Comparison of ENCODE assay signal across 28 mouse cellular contexts in genomic region chr12:112857021-112857925, GRCm38 (mm10). TPM values are rescaled to one million over a fixed set of nuclear protein-coding genes. Genes with fewer than 3 reads are reported as not detected.
DNase-seq lines count a peak whose midpoint lies in the region; ATAC-seq and TF ChIP-seq lines count a peak whose summit lies in the region.
"Had no signal": no experiment of that assay in that cellular context is flagged by ENCODE, and none has a peak within 500 bp of the region (broad histone marks: within the 10 kb centered on the region; RNA-seq: fewer than 3 reads in every experiment).

No protein-coding gene starts in this region.

- H3K27ac ChIP-seq in heart, embryonic 10.5 days = no peak overlapping the region
- no peak overlapping the region for H3K27ac ChIP-seq in neural tube, embryonic 11.5 days (ENCODE audit: low read depth, low read length)
- H3K27ac ChIP-seq in neural tube, embryonic 15.5 days (replicated peaks) = no peak overlapping the region
- no peak overlapping the region for H3K27ac ChIP-seq in intestine, postnatal 0 days (ENCODE audit: low read depth, low read length)
- H3K27ac ChIP-seq: embryonic facial prominence, embryonic 13.5 days; forebrain, embryonic 13.5 days; gastrocnemius, adult 2 months; hindbrain, embryonic 13.5 days; kidney, postnatal 0 days; layer of hippocampus, adult 2 months; limb, embryonic 12.5 days; liver, embryonic 12.5 days; neural tube, embryonic 13.5 days; stomach, postnatal 0 days had no signal

- no peaks in the 10 kb centered on the region for H3K9me3 ChIP-seq in heart, embryonic 10.5 days
- H3K9me3 ChIP-seq in neural tube, embryonic 11.5 days (ENCODE audit: control insufficient read depth, low read length) = no peaks in the 10 kb centered on the region
- H3K9me3 ChIP-seq in neural tube, embryonic 15.5 days (replicated peaks) = no peaks in the 10 kb centered on the region
- no peaks in the 10 kb centered on the region for H3K9me3 ChIP-seq in intestine, postnatal 0 days (ENCODE audit: control insufficient read depth)
- H3K9me3 ChIP-seq: embryonic facial prominence, embryonic 13.5 days; forebrain, embryonic 13.5 days; hindbrain, embryonic 13.5 days; limb, embryonic 12.5 days; liver, embryonic 12.5 days; neural tube, embryonic 13.5 days had no signal

- H3K27me3 ChIP-seq in heart, embryonic 10.5 days (ENCODE audit: insufficient read depth, poor library complexity, severe bottlenecking) = no peaks in the 10 kb centered on the region; the same call in 1 of the 2 replicates
- H3K27me3 ChIP-seq in neural tube, embryonic 11.5 days (ENCODE audit: control insufficient read depth, insufficient read depth, low read length) = no peaks in the 10 kb centered on the region
- H3K27me3 ChIP-seq in neural tube, embryonic 15.5 days (replicated peaks) = no peaks in the 10 kb centered on the region
- H3K27me3 ChIP-seq in intestine, postnatal 0 days (replicated peaks; ENCODE audit: control insufficient read depth, insufficient read depth, low read length) = no peaks in the 10 kb centered on the region
- H3K27me3 ChIP-seq: embryonic facial prominence, embryonic 13.5 days; forebrain, embryonic 13.5 days; hindbrain, embryonic 13.5 days; limb, embryonic 12.5 days; neural tube, embryonic 13.5 days had no signal

- no peak overlapping the region for H3K4me2 ChIP-seq in neural tube, embryonic 11.5 days (ENCODE audit: low read depth)
- no peak overlapping the region for H3K4me2 ChIP-seq in neural tube, embryonic 15.5 days
- H3K4me2 ChIP-seq in intestine, postnatal 0 days (replicated peaks; ENCODE audit: low read depth) = no peak overlapping the region
- H3K4me2 ChIP-seq: embryonic facial prominence, embryonic 13.5 days; forebrain, embryonic 13.5 days; heart, embryonic 11.5 days; hindbrain, embryonic 13.5 days; limb, embryonic 12.5 days; liver, embryonic 12.5 days; neural tube, embryonic 13.5 days had no signal

- no peak overlapping the region for H3K4me3 ChIP-seq in heart, embryonic 10.5 days
- no peak overlapping the region for H3K4me3 ChIP-seq in neural tube, embryonic 11.5 days (ENCODE audit: low read depth, low read length)
- H3K4me3 ChIP-seq in neural tube, embryonic 15.5 days (replicated peaks) = no peak overlapping the region
- no peak overlapping the region for H3K4me3 ChIP-seq in intestine, postnatal 0 days (ENCODE audit: low read depth, low read length)
- H3K4me3 ChIP-seq: embryonic facial prominence, embryonic 13.5 days; erythroblast, embryonic 14.5 days; forebrain, embryonic 13.5 days; gastrocnemius, adult 2 months; hindbrain, embryonic 13.5 days; layer of hippocampus, adult 2 months; limb, embryonic 12.5 days; liver, embryonic 12.5 days; neural tube, embryonic 13.5 days had no signal

- DNase-seq in heart, adult 11 months = peak; percentile 84
- DNase-seq in heart, embryonic 10.5 days (ENCODE audit: low spot score) = no peak
- DNase-seq in neural tube, embryonic 11.5 days (ENCODE audit: low spot score) = peak; percentile 7
- DNase-seq in naive thymus-derived CD4-positive, alpha-beta T cell, adult 2 months (ENCODE audit: low read depth) = peak; percentile 64
- DNase-seq in thymus, postnatal 25 days = peak; percentile 55
- DNase-seq: cerebellum, adult 18-20 months; cerebellum, postnatal 14 days; embryo, embryonic 11 days; gastrocnemius, adult 2 months; heart, postnatal 36 days; kidney, adult 2 months; lung, adult 2 months; midbrain, embryonic 14.5 days had no signal

- 66% methylated on average over 9 of the region's 9 CpGs for WGBS in heart, embryonic 10.5 days
- WGBS in neural tube, embryonic 11.5 days = 71% methylated on average over 9 of the region's 9 CpGs
- WGBS in neural tube, embryonic 15.5 days = 75% methylated on average over 9 of the region's 9 CpGs
- WGBS in intestine, postnatal 0 days = 68% methylated on average over 9 of the region's 9 CpGs

- no peak overlapping the region for H3K9ac ChIP-seq in neural tube, embryonic 11.5 days (ENCODE audit: low read length)
- no peak overlapping the region for H3K9ac ChIP-seq in neural tube, embryonic 15.5 days (replicated peaks)
- H3K9ac ChIP-seq in intestine, postnatal 0 days (ENCODE audit: low read depth, low read length) = no peak overlapping the region
- H3K9ac ChIP-seq: embryonic facial prominence, embryonic 13.5 days; forebrain, embryonic 13.5 days; hindbrain, embryonic 13.5 days; limb, embryonic 12.5 days; liver, embryonic 12.5 days; neural tube, embryonic 13.5 days had no signal

- no peak for TF ChIP-seq CTCF in intestine, postnatal 0 days (IDR thresholded peaks at IDR 0.05; ENCODE audit: low read depth)

- peaks cover 12% of the 10 kb centered on the region; the same call in 1 of the 2 replicates for H3K4me1 ChIP-seq in heart, embryonic 10.5 days
- no peaks in the 10 kb centered on the region for H3K4me1 ChIP-seq in neural tube, embryonic 11.5 days (ENCODE audit: control insufficient read depth, insufficient read depth, low read length)
- no peaks in the 10 kb centered on the region for H3K4me1 ChIP-seq in neural tube, embryonic 15.5 days
- no peaks in the 10 kb centered on the region for H3K4me1 ChIP-seq in intestine, postnatal 0 days (replicated peaks; ENCODE audit: control insufficient read depth, insufficient read depth, low read length)
- H3K4me1 ChIP-seq: embryonic facial prominence, embryonic 13.5 days; forebrain, embryonic 13.5 days; hindbrain, embryonic 13.5 days; neural tube, embryonic 13.5 days had no signal

- no peak for ATAC-seq in neural tube, embryonic 11.5 days (ENCODE audit: insufficient read depth, low FRiP score, low TSS enrichment)
- no peak for ATAC-seq in neural tube, embryonic 15.5 days (ENCODE audit: low FRiP score)
- ATAC-seq in intestine, postnatal 0 days = no peak
- ATAC-seq in activated CD4-positive, CD25-positive, alpha-beta regulatory T cell, adult 4 months = no peak
- ATAC-seq: forebrain, embryonic 13.5 days; inflammation-experienced regulatory T-cells, adult 6 months; liver, embryonic 12.5 days had no signal

- H3K36me3 ChIP-seq in heart, embryonic 10.5 days = no peaks in the 10 kb centered on the region
- no peaks in the 10 kb centered on the region for H3K36me3 ChIP-seq in neural tube, embryonic 11.5 days (ENCODE audit: control insufficient read depth, insufficient read depth, low read length)
- no peaks in the 10 kb centered on the region for H3K36me3 ChIP-seq in neural tube, embryonic 15.5 days
- no peaks in the 10 kb centered on the region for H3K36me3 ChIP-seq in intestine, postnatal 0 days (ENCODE audit: control insufficient read depth, insufficient read depth)
- H3K36me3 ChIP-seq: embryonic facial prominence, embryonic 13.5 days; hindbrain, embryonic 13.5 days; limb, embryonic 12.5 days; liver, embryonic 12.5 days; neural tube, embryonic 13.5 days had no signal

RNA-seq across cellular contexts. Expression of gene Gpr132, which starts 10.8 kb away (rescaled TPM):
- polyA plus RNA-seq in heart, embryonic 10.5 days (2016; fragmentation: Nextera tagmentation; extraction: Ambion mirVana) = 0.11 TPM in 1 of 2 replicates, not detected in the other
- polyA plus RNA-seq in neural tube, embryonic 11.5 days (2014; fragmentation: Nextera tagmentation; extraction: Ambion mirVana) = not detected in 2 replicates
- 0.08 and 2.8 TPM in 2 replicates for polyA plus RNA-seq in neural tube, embryonic 15.5 days (2015; fragmentation: Nextera tagmentation; extraction: Ambion mirVana)
- polyA plus RNA-seq in intestine, postnatal 0 days (2015; fragmentation: Nextera tagmentation; extraction: Ambion mirVana) = 0.25 and 0.30 TPM in 2 replicates
- polyA plus RNA-seq in activated CD4-positive, CD25-positive, alpha-beta regulatory T cell, adult 4 months (2017; shearing (Covaris generic)) = 10 to 100 TPM; 65.9 to 77.3 TPM
- polyA plus RNA-seq: embryonic facial prominence, embryonic 13.5 days; forebrain, embryonic 13.5 days; hindbrain, embryonic 13.5 days; limb, embryonic 12.5 days; neural tube, embryonic 13.5 days had no signal

RNA-seq across cellular contexts. Expression of gene Cdca4, which starts 28.1 kb away (rescaled TPM):
- 66.5 and 98.2 TPM in 2 replicates for polyA plus RNA-seq in heart, embryonic 10.5 days (2016; fragmentation: Nextera tagmentation; extraction: Ambion mirVana)
- 165 and 173 TPM in 2 replicates for polyA plus RNA-seq in neural tube, embryonic 11.5 days (2014; fragmentation: Nextera tagmentation; extraction: Ambion mirVana)
- polyA plus RNA-seq in neural tube, embryonic 15.5 days (2015; fragmentation: Nextera tagmentation; extraction: Ambion mirVana) = 30.3 and 48.6 TPM in 2 replicates
- 22.6 and 24.1 TPM in 2 replicates for polyA plus RNA-seq in intestine, postnatal 0 days (2015; fragmentation: Nextera tagmentation; extraction: Ambion mirVana)
- 10 to 100 TPM; 63.6 to 87.5 TPM for polyA plus RNA-seq in activated CD4-positive, CD25-positive, alpha-beta regulatory T cell, adult 4 months (2017; shearing (Covaris generic))

RNA-seq across cellular contexts. Expression of gene Clba1, which starts 48.5 kb away (rescaled TPM):
- 13.0 and 14.9 TPM in 2 replicates for polyA plus RNA-seq in heart, embryonic 10.5 days (2016; fragmentation: Nextera tagmentation; extraction: Ambion mirVana)
- polyA plus RNA-seq in neural tube, embryonic 11.5 days (2014; fragmentation: Nextera tagmentation; extraction: Ambion mirVana) = 13.6 and 14.0 TPM in 2 replicates
- polyA plus RNA-seq in neural tube, embryonic 15.5 days (2015; fragmentation: Nextera tagmentation; extraction: Ambion mirVana) = 19.6 and 21.1 TPM in 2 replicates
- polyA plus RNA-seq in intestine, postnatal 0 days (2015; fragmentation: Nextera tagmentation; extraction: Ambion mirVana) = 3.6 TPM in 2 replicates
- polyA plus RNA-seq in activated CD4-positive, CD25-positive, alpha-beta regulatory T cell, adult 4 months (2017; shearing (Covaris generic)) = under 1 TPM in 1 of 2 experiments, not detected in 1; 0.24 TPM
- polyA plus RNA-seq: erythroblast, embryonic 14.5 days had no signal

RNA-seq across cellular contexts. Expression of gene Ahnak2, which starts 54.8 kb away (rescaled TPM):
- 0.53 and 0.71 TPM in 2 replicates for polyA plus RNA-seq in heart, embryonic 10.5 days (2016; fragmentation: Nextera tagmentation; extraction: Ambion mirVana)
- polyA plus RNA-seq in neural tube, embryonic 11.5 days (2014; fragmentation: Nextera tagmentation; extraction: Ambion mirVana) = 0.26 and 0.61 TPM in 2 replicates
- 4.5 and 5.7 TPM in 2 replicates for polyA plus RNA-seq in neural tube, embryonic 15.5 days (2015; fragmentation: Nextera tagmentation; extraction: Ambion mirVana)
- polyA plus RNA-seq in intestine, postnatal 0 days (2015; fragmentation: Nextera tagmentation; extraction: Ambion mirVana) = 1.6 TPM in 2 replicates
- not detected for polyA plus RNA-seq in activated CD4-positive, CD25-positive, alpha-beta regulatory T cell, adult 4 months (2017; shearing (Covaris generic))
- polyA plus RNA-seq: inflammation-experienced regulatory T-cells, adult 6 months had no signal

Comparison
In these comparisons a context has a peak if more than half of its experiments do, and no peak if none do; other contexts are left out.
1. RNA of gene Gpr132, which starts 10.8 kb away (polyA plus RNA-seq): 65.9 to 77.3 TPM in activated CD4-positive, CD25-positive, alpha-beta regulatory T cell, adult 4 months; 0.25 to 0.30 TPM in intestine, postnatal 0 days, 0.11 TPM in heart, embryonic 10.5 days, 0.08 to 2.8 TPM in neural tube, embryonic 15.5 days and not detected in neural tube, embryonic 11.5 days; every median in the first group is over 10 times any median in the second.